Mouse (Mus musculus): ENCODE data around the gene Btc. TPM values are rescaled to one million over a fixed set of nuclear protein-coding genes. Genes with fewer than 3 reads are reported as not detected.
A peak's percentile ranks its signal among the peaks of the same experiment; 100 is the strongest.

The Btc gene
- polyA plus RNA-seq, 1 experiment = 0.23 TPM

- 81% methylated on average over 5 of the region's 5 CpGs for WGBS
- no peak for DNase-seq (ENCODE audit: low read depth in 1 of 2, low spot score in 2 of 2)
- H3K27me3 ChIP-seq (ENCODE audit: control insufficient read depth, insufficient read depth, low read length) = no peaks in the 10 kb centered on the region
- no peaks in the 10 kb centered on the region for H3K4me1 ChIP-seq (ENCODE audit: control insufficient read depth, insufficient read depth, insufficient read length)
- no peak overlapping the region for H3K4me3 ChIP-seq (ENCODE audit: extremely low read depth, insufficient read depth, insufficient read length)
- TF ChIP-seq CTCF (IDR thresholded peaks at IDR 0.05; ENCODE audit: extremely low read depth, insufficient read depth, insufficient read length, insufficient replicate concordance) (no peak), POLR2A (IDR thresholded peaks at IDR 0.05; ENCODE audit: low read depth, low read length) (no peak)
- H3K36me3 ChIP-seq (ENCODE audit: control insufficient read depth, insufficient read depth, low read length) = no peaks in the 10 kb centered on the region
- no peak overlapping the region for H3K27ac ChIP-seq (ENCODE audit: insufficient read depth, low read length)
Measured at GRCm38 (mm10) chr5:91352645-91353044, 50.1 kb downstream of the Btc start.

- no peaks in the 10 kb centered on the region for H3K27me3 ChIP-seq (ENCODE audit: control insufficient read depth, insufficient read depth, low read length)
- TF ChIP-seq CTCF (IDR thresholded peaks at IDR 0.05; ENCODE audit: extremely low read depth, insufficient read depth, insufficient read length, insufficient replicate concordance) (no peak), POLR2A (IDR thresholded peaks at IDR 0.05; ENCODE audit: low read depth, low read length) (no peak)
- DNase-seq (ENCODE audit: low read depth in 1 of 2, low spot score in 2 of 2) = no peak
- no peak overlapping the region for H3K27ac ChIP-seq (ENCODE audit: insufficient read depth, low read length)
- H3K4me1 ChIP-seq (ENCODE audit: control insufficient read depth, insufficient read depth, insufficient read length) = no peaks in the 10 kb centered on the region
- no peak overlapping the region for H3K4me3 ChIP-seq (ENCODE audit: extremely low read depth, insufficient read depth, insufficient read length)
- H3K36me3 ChIP-seq (ENCODE audit: control insufficient read depth, insufficient read depth, low read length) = no peaks in the 10 kb centered on the region
- 73% methylated on average over 5 of the region's 5 CpGs for WGBS
Measured at GRCm38 (mm10) chr5:91345681-91346080, 57.1 kb downstream of the Btc start.

- TF ChIP-seq CTCF (IDR thresholded peaks at IDR 0.05; ENCODE audit: extremely low read depth, insufficient read depth, insufficient read length, insufficient replicate concordance) = no peak
- TF ChIP-seq POLR2A (IDR thresholded peaks at IDR 0.05; ENCODE audit: low read depth, low read length) = no peak
- Histone ChIP-seq H3K27me3 (ENCODE audit: control insufficient read depth, insufficient read depth, low read length) (no peaks in the 10 kb centered on the region), H3K27ac (ENCODE audit: insufficient read depth, low read length) (no peak overlapping the region), H3K4me3 (ENCODE audit: extremely low read depth, insufficient read depth, insufficient read length) (no peak overlapping the region), H3K36me3 (ENCODE audit: control insufficient read depth, insufficient read depth, low read length) (no peaks in the 10 kb centered on the region), H3K4me1 (ENCODE audit: control insufficient read depth, insufficient read depth, insufficient read length) (no peaks in the 10 kb centered on the region)
- no peak for DNase-seq (ENCODE audit: low read depth in 1 of 2, low spot score in 2 of 2)
- WGBS = 73% methylated on average over 2 of the region's 2 CpGs
Measured at GRCm38 (mm10) chr5:91345064-91345463, 57.7 kb downstream of the Btc start.

- Histone ChIP-seq H3K27me3 (ENCODE audit: control insufficient read depth, insufficient read depth, low read length) (no peaks in the 10 kb centered on the region), H3K4me3 (ENCODE audit: extremely low read depth, insufficient read depth, insufficient read length) (no peak overlapping the region), H3K36me3 (ENCODE audit: control insufficient read depth, insufficient read depth, low read length) (no peaks in the 10 kb centered on the region), H3K4me1 (ENCODE audit: control insufficient read depth, insufficient read depth, insufficient read length) (no peaks in the 10 kb centered on the region), H3K27ac (ENCODE audit: insufficient read depth, low read length) (no peak overlapping the region)
- peak in 1 of 2 experiments; percentile 23 for DNase-seq (ENCODE audit: low read depth in 1 of 2, low spot score in 2 of 2)
- WGBS = 20% methylated on average over 5 of the region's 5 CpGs
- TF ChIP-seq CTCF (IDR thresholded peaks at IDR 0.05; ENCODE audit: extremely low read depth, insufficient read depth, insufficient read length, insufficient replicate concordance) (no peak), POLR2A (IDR thresholded peaks at IDR 0.05; ENCODE audit: low read depth, low read length) (no peak)
Measured at GRCm38 (mm10) chr5:91341981-91342760, 60.6 kb downstream of the Btc start.

- no peaks in the 10 kb centered on the region for H3K36me3 ChIP-seq (ENCODE audit: control insufficient read depth, insufficient read depth, low read length)
- no peak overlapping the region for H3K27ac ChIP-seq (ENCODE audit: insufficient read depth, low read length)
- no peaks in the 10 kb centered on the region for H3K4me1 ChIP-seq (ENCODE audit: control insufficient read depth, insufficient read depth, insufficient read length)
- no peak overlapping the region for H3K4me3 ChIP-seq (ENCODE audit: extremely low read depth, insufficient read depth, insufficient read length)
- 86% methylated on average over 4 of the region's 4 CpGs for WGBS
- H3K27me3 ChIP-seq (ENCODE audit: control insufficient read depth, insufficient read depth, low read length) = no peaks in the 10 kb centered on the region
- TF ChIP-seq CTCF (IDR thresholded peaks at IDR 0.05; ENCODE audit: extremely low read depth, insufficient read depth, insufficient read length, insufficient replicate concordance) = no peak
- TF ChIP-seq POLR2A (IDR thresholded peaks at IDR 0.05; ENCODE audit: low read depth, low read length) = no peak
- no peak for DNase-seq (ENCODE audit: low read depth in 1 of 2, low spot score in 2 of 2)
Measured at GRCm38 (mm10) chr5:91334227-91334626, 68.6 kb downstream of the Btc start.

- no peak overlapping the region for H3K27ac ChIP-seq (ENCODE audit: insufficient read depth, low read length)
Measured at GRCm38 (mm10) chr5:91332079-91332865, 70.5 kb downstream of the Btc start.

More at GRCm38 (mm10) chr5:91332079-91332865, 70.5 kb downstream of the Btc start:
- H3K4me1 ChIP-seq (ENCODE audit: control insufficient read depth, insufficient read depth, insufficient read length) = no peaks in the 10 kb centered on the region
- 65% methylated on average over 4 of the region's 4 CpGs for WGBS
- no peak overlapping the region for H3K4me3 ChIP-seq (ENCODE audit: extremely low read depth, insufficient read depth, insufficient read length)
- TF ChIP-seq CTCF (IDR thresholded peaks at IDR 0.05; ENCODE audit: extremely low read depth, insufficient read depth, insufficient read length, insufficient replicate concordance) (no peak), POLR2A (IDR thresholded peaks at IDR 0.05; ENCODE audit: low read depth, low read length) (no peak)
- H3K36me3 ChIP-seq (ENCODE audit: control insufficient read depth, insufficient read depth, low read length) = no peaks in the 10 kb centered on the region
- no peaks in the 10 kb centered on the region for H3K27me3 ChIP-seq (ENCODE audit: control insufficient read depth, insufficient read depth, low read length)
- no peak for DNase-seq (ENCODE audit: low read depth in 1 of 2, low spot score in 2 of 2)
